Mouse (Mus musculus) cortical plate, adult 2 months (tissue): Measurements from ENCODE around the gene Map7d1.

Source experiments
- CTCF ChIP-seq: fragments of 200-500 bp; IDR thresholded peaks from 2 replicates; pipeline ENCODE4 v1.5.1; 2011; ENCODE audit warnings: mild to moderate bottlenecking, control low read depth, low read length; ENCODE audit not compliant: insufficient read depth; ENCODE audit errors: extremely low read depth
- POLR2A ChIP-seq: fragments of 200-500 bp; IDR thresholded peaks from 2 replicates; pipeline ENCODE4 v1.6.1; 2011; ENCODE audit warnings: mild to moderate bottlenecking, low read length, control low read depth; ENCODE audit not compliant: insufficient read depth; ENCODE audit errors: extremely low read depth

- TF ChIP-seq CTCF (no peak), POLR2A (no peak)
These were observed 22.4 kb downstream of the Map7d1 start for GRCm38 (mm10) chr4:126233676-126234308.
